Mouse (Mus musculus): ENCODE measurements around the gene Cxcr2. TPM values are rescaled to one million over a fixed set of nuclear protein-coding genes. Genes with fewer than 3 reads are reported as not detected.

The Cxcr2 gene
- polyA plus RNA-seq, 1 experiment, result 0.11 TPM

DNA sequence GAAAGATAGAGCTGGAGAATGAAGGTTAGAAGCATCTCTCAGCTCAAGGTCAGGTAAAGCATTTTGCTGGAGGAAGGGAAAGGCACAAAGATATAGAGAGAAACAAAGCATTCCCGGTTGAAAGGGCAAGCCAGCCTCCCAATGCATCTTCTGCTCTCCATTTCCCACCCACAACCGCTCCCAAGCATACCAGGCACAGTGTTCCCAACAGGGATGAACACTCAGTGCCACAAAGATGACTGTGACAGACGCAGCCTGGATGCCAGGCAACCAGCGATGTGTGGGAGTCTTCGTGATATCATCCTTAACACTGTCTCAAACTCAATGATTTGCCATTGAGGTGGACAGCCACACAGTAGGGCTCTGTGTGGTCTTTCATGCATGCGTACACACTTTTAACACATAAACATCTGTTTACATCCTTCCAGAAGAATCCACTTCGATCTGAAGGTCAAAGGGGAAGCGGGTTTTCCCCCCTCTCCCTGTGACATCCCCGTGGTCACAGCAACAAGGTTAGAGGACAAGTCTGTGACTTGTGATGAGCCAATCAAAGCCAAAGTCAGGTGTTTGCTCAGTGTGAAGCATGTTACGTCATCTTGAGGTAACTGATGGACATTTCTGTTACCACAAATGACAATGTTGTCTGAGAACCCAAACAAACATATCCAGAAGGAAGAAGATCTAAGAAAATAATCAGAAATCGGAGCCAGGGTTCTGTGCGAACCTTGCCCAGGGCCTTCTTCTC is 44.1 kb downstream of the Cxcr2 start:
- no peak overlapping the region for H3K27ac ChIP-seq (ENCODE audit: insufficient read depth, low read depth, low read length)
- H3K4me1 ChIP-seq (ENCODE audit: control insufficient read depth, insufficient read depth, insufficient read length, low read length), result peaks cover 22% of the 10 kb centered on the region
- H3K36me3 ChIP-seq (ENCODE audit: control insufficient read depth, insufficient read depth, low read length), result no peaks in the 10 kb centered on the region
- no peak overlapping the region for H3K4me3 ChIP-seq (ENCODE audit: low read depth, low read length)
- no peaks in the 10 kb centered on the region for H3K27me3 ChIP-seq (ENCODE audit: control insufficient read depth, insufficient read depth, low read length)
- no peak for TF ChIP-seq POLR2A (IDR thresholded peaks at IDR 0.05; ENCODE audit: low read depth, low read length)
- TF ChIP-seq CTCF (IDR thresholded peaks at IDR 0.05; ENCODE audit: extremely low read depth, insufficient read length, insufficient replicate concordance, low read depth, low read length), result no peak
- WGBS, result 78% methylated on average over 12 of the region's 12 CpGs

DNA sequence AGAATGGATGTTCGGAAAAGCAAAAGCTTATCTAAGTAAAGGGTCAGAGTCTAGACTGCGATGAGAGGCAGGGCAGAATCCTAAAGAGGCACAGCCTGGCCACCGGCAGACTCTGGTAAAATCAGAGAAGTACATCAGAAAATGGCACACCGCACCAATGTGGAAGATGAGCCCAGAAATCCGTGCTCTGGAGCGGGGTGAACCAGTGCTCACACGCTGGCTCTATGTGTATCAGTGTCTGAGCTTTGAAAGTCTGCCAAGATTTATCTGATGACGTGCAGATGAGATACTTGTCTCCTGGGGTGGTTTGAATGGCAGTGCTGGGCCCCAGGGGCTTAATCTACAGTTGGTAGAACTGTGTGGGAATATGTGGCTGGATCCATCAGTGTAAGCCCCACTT is 45.3 kb downstream of the Cxcr2 start:
- Histone ChIP-seq H3K36me3 (ENCODE audit: control insufficient read depth, insufficient read depth, low read length) (no peaks in the 10 kb centered on the region), H3K4me3 (ENCODE audit: low read depth, low read length) (no peak overlapping the region), H3K27ac (ENCODE audit: insufficient read depth, low read depth, low read length) (no peak overlapping the region), H3K27me3 (ENCODE audit: control insufficient read depth, insufficient read depth, low read length) (no peaks in the 10 kb centered on the region), H3K4me1 (ENCODE audit: control insufficient read depth, insufficient read depth, insufficient read length, low read length) (peaks cover 22% of the 10 kb centered on the region)
- no peak for TF ChIP-seq POLR2A (IDR thresholded peaks at IDR 0.05; ENCODE audit: low read depth, low read length)
- TF ChIP-seq CTCF (IDR thresholded peaks at IDR 0.05; ENCODE audit: extremely low read depth, insufficient read length, insufficient replicate concordance, low read depth, low read length), result no peak
- 24% methylated on average over 8 of the region's 8 CpGs for WGBS

DNA sequence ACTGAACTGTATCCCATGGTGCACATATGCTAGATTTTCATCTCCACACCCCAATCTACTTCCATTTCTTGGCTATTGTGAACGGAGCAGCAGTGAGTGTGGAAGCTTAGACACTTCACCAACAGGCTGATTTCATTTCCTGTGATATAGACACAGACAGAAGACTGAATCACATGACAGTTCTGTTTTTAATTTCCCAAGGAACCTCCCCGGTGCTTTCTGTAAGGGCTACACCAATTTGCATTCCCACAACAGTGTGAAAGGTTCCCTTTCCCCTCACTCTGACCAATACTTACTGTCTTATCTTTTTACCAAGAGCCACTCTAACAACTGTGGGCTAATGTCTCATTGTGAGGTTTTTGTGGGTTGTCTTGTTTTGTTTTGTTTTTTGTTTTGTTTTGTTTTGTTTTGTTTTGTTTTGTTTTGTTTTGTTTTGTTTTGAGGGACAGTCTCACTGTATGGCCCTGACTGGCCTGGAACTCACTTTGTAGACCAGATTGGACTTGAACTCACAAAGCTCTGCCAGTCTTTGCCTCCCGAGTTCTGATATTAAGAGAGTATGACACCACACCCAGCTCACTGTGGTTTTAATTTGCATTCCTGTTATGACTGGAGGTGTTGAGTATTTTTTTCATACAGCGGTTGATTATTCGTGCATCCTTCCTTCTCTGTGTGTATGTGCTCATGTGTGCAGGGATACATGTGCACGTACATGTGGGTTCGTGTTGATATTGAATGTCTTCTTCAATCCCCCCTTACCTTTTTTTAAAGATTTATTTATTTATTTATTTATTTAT is 47.5 kb downstream of the Cxcr2 start:
- Histone ChIP-seq H3K27ac (ENCODE audit: insufficient read depth, low read depth, low read length) (no peak overlapping the region), H3K4me3 (ENCODE audit: low read depth, low read length) (no peak overlapping the region), H3K27me3 (ENCODE audit: control insufficient read depth, insufficient read depth, low read length) (no peaks in the 10 kb centered on the region), H3K36me3 (ENCODE audit: control insufficient read depth, insufficient read depth, low read length) (no peaks in the 10 kb centered on the region), H3K4me1 (ENCODE audit: control insufficient read depth, insufficient read depth, insufficient read length, low read length) (peaks cover 22% of the 10 kb centered on the region)
- TF ChIP-seq POLR2A (IDR thresholded peaks at IDR 0.05; ENCODE audit: low read depth, low read length) (no peak), CTCF (IDR thresholded peaks at IDR 0.05; ENCODE audit: extremely low read depth, insufficient read length, insufficient replicate concordance, low read depth, low read length) (no peak)
- 71% methylated on average over 7 of the region's 7 CpGs for WGBS

DNA sequence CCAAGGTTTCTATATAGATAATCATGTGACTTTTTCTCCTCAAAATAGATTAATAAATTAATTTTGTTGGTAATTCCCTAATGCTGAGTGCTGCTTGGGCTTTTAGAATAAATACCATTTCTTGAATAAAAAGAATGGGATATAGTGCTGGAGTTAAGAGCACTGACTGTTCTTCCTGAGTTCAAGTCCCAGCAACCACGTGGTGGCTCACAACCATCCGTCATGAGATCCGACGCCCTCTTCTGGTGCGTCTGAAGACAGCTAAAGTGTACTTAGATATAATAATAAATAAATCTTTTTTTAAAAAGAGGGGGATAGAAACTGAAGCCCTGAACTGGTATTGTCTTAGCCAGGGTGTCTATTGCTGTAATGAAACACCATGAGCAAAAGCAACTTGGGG is 49.7 kb downstream of the Cxcr2 start:
- no peak overlapping the region for H3K4me3 ChIP-seq (ENCODE audit: low read depth, low read length)
- TF ChIP-seq POLR2A (IDR thresholded peaks at IDR 0.05; ENCODE audit: low read depth, low read length) (no peak), CTCF (IDR thresholded peaks at IDR 0.05; ENCODE audit: extremely low read depth, insufficient read length, insufficient replicate concordance, low read depth, low read length) (no peak)
- 73% methylated on average over 5 of the region's 5 CpGs for WGBS

DNA sequence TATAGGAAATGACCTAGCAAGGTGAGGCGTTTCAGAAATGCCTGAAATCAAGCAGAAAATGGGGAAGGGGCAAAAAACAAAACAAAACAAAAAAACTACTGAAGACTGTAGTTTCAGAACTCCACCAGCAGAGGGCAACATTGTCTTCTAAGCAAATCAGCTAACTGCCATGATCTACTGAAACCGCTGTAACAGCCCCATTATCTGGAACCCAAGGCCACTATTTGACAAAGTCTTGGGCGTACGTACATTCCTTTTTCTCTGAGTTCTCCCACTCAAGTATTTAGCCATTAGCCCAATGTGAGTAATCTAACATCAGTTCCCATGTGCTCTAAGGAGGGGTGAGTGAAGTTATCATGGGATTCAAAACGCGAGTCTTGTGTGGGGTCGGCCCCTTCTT is 52.1 kb downstream of the Cxcr2 start:
- Histone ChIP-seq H3K36me3 (ENCODE audit: control insufficient read depth, insufficient read depth, low read length) (no peaks in the 10 kb centered on the region), H3K27me3 (ENCODE audit: control insufficient read depth, insufficient read depth, low read length) (no peaks in the 10 kb centered on the region), H3K4me3 (ENCODE audit: low read depth, low read length) (no peak overlapping the region), H3K27ac (ENCODE audit: insufficient read depth, low read depth, low read length) (no peak overlapping the region), H3K4me1 (ENCODE audit: control insufficient read depth, insufficient read depth, insufficient read length, low read length) (no peaks in the 10 kb centered on the region)
- 37% methylated on average over 7 of the region's 7 CpGs for WGBS
- TF ChIP-seq CTCF (IDR thresholded peaks at IDR 0.05; ENCODE audit: extremely low read depth, insufficient read length, insufficient replicate concordance, low read depth, low read length) (no peak), POLR2A (IDR thresholded peaks at IDR 0.05; ENCODE audit: low read depth, low read length) (no peak)

More for the DNA sequence above, 49.7 kb downstream of the Cxcr2 start:
- no peak overlapping the region for H3K27ac ChIP-seq (ENCODE audit: insufficient read depth, low read depth, low read length)
- no peaks in the 10 kb centered on the region for H3K36me3 ChIP-seq (ENCODE audit: control insufficient read depth, insufficient read depth, low read length)
- H3K27me3 ChIP-seq (ENCODE audit: control insufficient read depth, insufficient read depth, low read length), result no peaks in the 10 kb centered on the region
- H3K4me1 ChIP-seq (ENCODE audit: control insufficient read depth, insufficient read depth, insufficient read length, low read length), result peaks cover 10% of the 10 kb centered on the region

DNA sequence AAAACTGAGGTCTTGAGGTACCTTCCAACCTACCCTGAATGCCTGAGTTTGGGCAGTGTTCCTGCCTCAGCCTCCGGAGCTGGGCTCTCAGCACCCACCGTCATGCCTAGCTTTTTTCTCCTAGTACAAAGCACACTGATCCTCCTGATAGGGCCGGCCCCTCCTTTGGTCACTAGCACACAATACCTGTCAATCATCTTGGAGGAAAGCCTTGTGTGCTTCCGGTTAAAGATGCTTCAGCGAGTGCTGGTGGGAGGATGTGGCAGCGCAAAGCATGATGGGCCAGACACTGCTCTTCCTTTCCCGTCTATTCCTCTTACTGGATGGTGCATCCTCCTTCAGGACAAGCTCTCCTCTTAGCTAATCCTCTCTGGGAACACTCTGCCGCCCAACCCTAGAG is 52.9 kb downstream of the Cxcr2 start:
- no peaks in the 10 kb centered on the region for H3K27me3 ChIP-seq (ENCODE audit: control insufficient read depth, insufficient read depth, low read length)
- WGBS, result 88% methylated on average over 8 of the region's 8 CpGs
- H3K27ac ChIP-seq (ENCODE audit: insufficient read depth, low read depth, low read length), result no peak overlapping the region
- no peak overlapping the region for H3K4me3 ChIP-seq (ENCODE audit: low read depth, low read length)
- TF ChIP-seq CTCF (IDR thresholded peaks at IDR 0.05; ENCODE audit: extremely low read depth, insufficient read length, insufficient replicate concordance, low read depth, low read length), result no peak
- TF ChIP-seq POLR2A (IDR thresholded peaks at IDR 0.05; ENCODE audit: low read depth, low read length), result no peak
- no peaks in the 10 kb centered on the region for H3K36me3 ChIP-seq (ENCODE audit: control insufficient read depth, insufficient read depth, low read length)
- H3K4me1 ChIP-seq (ENCODE audit: control insufficient read depth, insufficient read depth, insufficient read length, low read length), result no peaks in the 10 kb centered on the region

DNA sequence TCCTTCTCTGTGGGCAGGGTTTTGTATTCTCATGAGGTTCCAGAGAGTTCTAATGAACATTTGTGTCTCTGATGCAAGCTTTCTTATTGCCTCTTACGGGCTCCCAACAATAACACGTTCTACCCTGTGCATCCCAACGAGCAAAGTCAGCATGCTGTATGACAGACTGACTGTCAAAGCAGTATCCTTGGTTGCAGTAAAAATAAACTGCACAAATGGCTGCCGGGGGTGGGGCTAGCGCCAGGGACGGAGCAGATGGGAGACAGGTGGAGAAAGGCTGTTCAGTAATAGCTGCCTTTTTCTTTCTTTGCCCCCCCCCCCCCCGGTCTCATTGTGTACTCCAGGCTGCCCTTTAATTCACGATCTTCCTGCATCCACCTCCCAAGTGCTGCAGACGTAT is 54.1 kb downstream of the Cxcr2 start:
- no peaks in the 10 kb centered on the region for H3K36me3 ChIP-seq (ENCODE audit: control insufficient read depth, insufficient read depth, low read length)
- no peak overlapping the region for H3K4me3 ChIP-seq (ENCODE audit: low read depth, low read length)
- TF ChIP-seq POLR2A (IDR thresholded peaks at IDR 0.05; ENCODE audit: low read depth, low read length) (no peak), CTCF (IDR thresholded peaks at IDR 0.05; ENCODE audit: extremely low read depth, insufficient read length, insufficient replicate concordance, low read depth, low read length) (no peak)
- H3K4me1 ChIP-seq (ENCODE audit: control insufficient read depth, insufficient read depth, insufficient read length, low read length), result no peaks in the 10 kb centered on the region
- H3K27me3 ChIP-seq (ENCODE audit: control insufficient read depth, insufficient read depth, low read length), result no peaks in the 10 kb centered on the region
- no peak overlapping the region for H3K27ac ChIP-seq (ENCODE audit: insufficient read depth, low read depth, low read length)
- 33% methylated on average over 9 of the region's 9 CpGs for WGBS
